Mouse (Mus musculus): ENCODE measurements at regions not wholly inside any gene's neighbourhood (a gene's known extent, or its start where the extent isn't known, plus 50 kb on each side); places are given as distances from the start of the nearest gene placed in this dataset.

DNA sequence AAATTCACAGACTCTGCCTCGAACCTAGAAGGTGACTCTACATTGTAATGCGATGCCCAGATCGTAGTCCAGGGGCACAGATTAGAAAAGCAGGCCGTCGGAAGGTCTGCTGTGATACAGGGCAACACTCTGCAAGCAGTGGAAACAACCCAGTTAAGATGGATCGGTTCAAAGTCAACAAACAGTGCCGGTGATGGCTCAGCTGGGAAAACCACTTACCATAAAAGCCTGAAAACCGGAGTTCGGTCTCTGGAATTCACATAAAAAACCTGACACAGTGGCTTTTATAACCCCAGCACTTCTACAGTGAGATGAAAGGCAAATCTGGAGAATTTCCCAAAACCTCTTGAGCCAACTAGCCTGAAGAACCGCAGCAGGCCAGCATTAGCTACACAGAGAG, 186.8 kb downstream of the Sp3 start:
- TF ChIP-seq CTCF (conservative IDR thresholded peaks at IDR 0.05; ENCODE audit: insufficient read depth, insufficient read length, low read depth, low read length): no peak
- no peak for TF ChIP-seq POLR2A (IDR thresholded peaks at IDR 0.05; ENCODE audit: low read depth, low read length)
